Mouse (Mus musculus) Patski (cell line): ENCODE measurements around the gene Sfxn5. TPM values are rescaled to one million over a fixed set of nuclear protein-coding genes. Genes with fewer than 3 reads are reported as not detected.

Experiments used
- ATAC-seq: fragments of 100-300 bp; one replicate; pipeline ENCODE4 v1.8.0; 2021
- CTCF ChIA-PET: fragments of 350-600 bp; sonication (Branson Sonifier 250); formaldehyde crosslinking; loops from one replicate; lab custom pipeline; 2022; ENCODE audit warnings: inconsistent platforms; lab: Charles Lee
- POLR2A ChIA-PET: fragments of 350-600 bp; sonication (Branson Sonifier 250); formaldehyde crosslinking; loops from one replicate; lab custom pipeline; 2022; ENCODE audit warnings: antibody characterized with exemption, inconsistent platforms; lab: Charles Lee
- DNase-seq: peaks from one replicate; pipeline ENCODE4 v3.0.0-alpha.2; 2011; ENCODE audit warnings: low read depth, low spot score
- H3K27me3 ChIP-seq: fragments of 371-371 bp; one replicate; pipeline ENCODE4 v1.5.1; 2021
- CTCF ChIP-seq: fragments of 100-300 bp; IDR thresholded peaks from one replicate; pipeline ENCODE4 v1.5.1; 2021
- in situ Hi-C: fragments of 300-500 bp; cut with MboI; formaldehyde crosslinking; loops from 3 replicates; pipeline ENCODE4 v1.11.1; 2018; ENCODE audit warnings: low pct_unique_long_range_greater_than_20kb, mixed read lengths
- polyA plus RNA-seq: library from polyadenylated mRNA; unstranded; gene quantifications from one replicate; pipeline ENCODE4 v1.2.3, GENCODE M21; 2021

The Sfxn5 gene
- polyA plus RNA-seq, 1 experiment from 2014 or later = 10.9 TPM

- in situ Hi-C loops = no loop called here
- ATAC-seq (no peak), DNase-seq (no peak)
- no peak for TF ChIP-seq CTCF
- H3K27me3 ChIP-seq = no peaks in the 10 kb centered on the region
- CTCF ChIA-PET = interaction anchor here (0.8 to 1.4 kb wide), 3 partner anchors 8 to 20 kb away, joined by 3 to 6 read pairs (median 3); no protein-coding TSS in a partner anchor
- POLR2A ChIA-PET = interaction anchor here (0.6 kb wide), 3 partner anchors 65 to 148 kb away, joined by 3 to 7 read pairs (median 4); no protein-coding TSS in a partner anchor
Observed at GRCm38 (mm10) chr6:85252251-85253058, 80.8 kb downstream of the Sfxn5 start.

- ChIA-PET CTCF (no interaction called here), POLR2A (no interaction called here)
- H3K27me3 ChIP-seq = no peaks in the 10 kb centered on the region
- DNase-seq (no peak), ATAC-seq (no peak)
- in situ Hi-C loops = no loop called here
- no peak for TF ChIP-seq CTCF
Observed at GRCm38 (mm10) chr6:85250811-85251241, 82.4 kb downstream of the Sfxn5 start.

- DNase-seq = no peak
- H3K27me3 ChIP-seq = no peaks in the 10 kb centered on the region
- in situ Hi-C loops = loop anchor here (10.0 kb wide), 1 partner anchor 165 kb away; no protein-coding TSS in a partner anchor
- ATAC-seq = no peak
- CTCF ChIA-PET = no interaction called here
- TF ChIP-seq CTCF = no peak
- POLR2A ChIA-PET = no interaction called here
Observed at GRCm38 (mm10) chr6:85249821-85250220, 83.4 kb downstream of the Sfxn5 start.

- ChIA-PET CTCF (interaction anchor here (0.6 to 1.9 kb wide), 13 partner anchors 9 to 161 kb away, joined by 3 to 6 read pairs (median 4); partner anchors contain the start of gene Spr), POLR2A (no interaction called here)
- H3K27me3 ChIP-seq = no peaks in the 10 kb centered on the region
- no peak for TF ChIP-seq CTCF
- in situ Hi-C loops = loop anchor here (5.0 kb wide), 1 partner anchor 77 kb away; no protein-coding TSS in a partner anchor
- no peak for DNase-seq
- peak; percentile 54 for ATAC-seq
Observed at GRCm38 (mm10) chr6:85239044-85239489, 94.2 kb downstream of the Sfxn5 start.

GRCm38 (mm10) chr6:85237595-85238337, 95.5 kb downstream of the Sfxn5 start:
- ChIA-PET POLR2A (no interaction called here), CTCF (interaction anchor here (0.8 to 1.9 kb wide), 8 partner anchors 10 to 162 kb away, joined by 3 to 5 read pairs (median 4); no protein-coding TSS in a partner anchor)
- H3K27me3 ChIP-seq = no peaks in the 10 kb centered on the region
- ATAC-seq (no peak), DNase-seq (no peak)
- in situ Hi-C loops = loop anchor here (5.0 kb wide), 1 partner anchor 75 kb away; no protein-coding TSS in a partner anchor
- TF ChIP-seq CTCF = no peak

GRCm38 (mm10) chr6:85237001-85237400, 96.2 kb downstream of the Sfxn5 start:
- in situ Hi-C loops = loop anchor here (5.0 kb wide), 1 partner anchor 75 kb away; no protein-coding TSS in a partner anchor
- TF ChIP-seq CTCF = no peak
- ChIA-PET CTCF (interaction anchor here (0.8 to 1.9 kb wide), 7 partner anchors 17 to 83 kb away, joined by 3 to 5 read pairs (median 3); no protein-coding TSS in a partner anchor), POLR2A (interaction anchor here (0.8 kb wide), 1 partner anchor 97 kb away, joined by 5 read pairs; no protein-coding TSS in a partner anchor)
- H3K27me3 ChIP-seq = no peaks in the 10 kb centered on the region
- no peak for DNase-seq
- no peak for ATAC-seq

- H3K27me3 ChIP-seq = no peaks in the 10 kb centered on the region
- no peak for DNase-seq
- ChIA-PET POLR2A (no interaction called here), CTCF (interaction anchor here (0.7 to 1.3 kb wide), 2 partner anchors 8 to 9 kb away, joined by 3 read pairs; no protein-coding TSS in a partner anchor)
- in situ Hi-C loops = loop anchor here (5.0 kb wide), 1 partner anchor 72 kb away; no protein-coding TSS in a partner anchor
- no peak for ATAC-seq
- no peak for TF ChIP-seq CTCF
Observed at GRCm38 (mm10) chr6:85234796-85235195, 98.4 kb downstream of the Sfxn5 start.

GRCm38 (mm10) chr6:85232836-85233623, 100.2 kb downstream of the Sfxn5 start:
- DNase-seq (no peak), ATAC-seq (no peak)
- POLR2A ChIA-PET = interaction anchor here (0.8 kb wide), 1 partner anchor 59 kb away, joined by 3 read pairs; no protein-coding TSS in a partner anchor
- in situ Hi-C loops = no loop called here
- CTCF ChIA-PET = no interaction called here
- no peak for TF ChIP-seq CTCF
- no peaks in the 10 kb centered on the region for H3K27me3 ChIP-seq

GRCm38 (mm10) chr6:85232045-85232444, 101.2 kb downstream of the Sfxn5 start:
- no peaks in the 10 kb centered on the region for H3K27me3 ChIP-seq
- DNase-seq (no peak), ATAC-seq (no peak)
- TF ChIP-seq CTCF = no peak
- ChIA-PET POLR2A (no interaction called here), CTCF (no interaction called here)
- in situ Hi-C loops = no loop called here
